ENCODE assay signal across 1 mouse cellular context in genomic region chr7:80864831-80865230, GRCm38 (mm10).
TF ChIP-seq lines count a peak whose summit lies in the region.

No protein-coding gene starts in this region.

TF ChIP-seq in MEL, 35 proteins besides CTCF, POLR2A, EP300 and RAD21 (continued from another document):
- TF ChIP-seq SMC3 (IDR thresholded peaks at IDR 0.05; ENCODE audit: low read depth, low read length): no peak
- TF ChIP-seq ETS1 (IDR thresholded peaks at IDR 0.05; ENCODE audit: low read depth, low read length): no peak
- no peak for TF ChIP-seq KAT2A (conservative IDR thresholded peaks at IDR 0.05; ENCODE audit: low read depth, low read length)
- TF ChIP-seq TAL1 (IDR thresholded peaks at IDR 0.05; ENCODE audit: low read length): no peak
- TF ChIP-seq GABPA (IDR thresholded peaks at IDR 0.05; ENCODE audit: low read depth, low read length): no peak
- TF ChIP-seq USF2 (IDR thresholded peaks at IDR 0.05; ENCODE audit: borderline replicate concordance in 1 of 2, insufficient read depth in 1 of 2, low read depth in 1 of 2, low read length in 2 of 2): no peak
- no peak for TF ChIP-seq USF1 (IDR thresholded peaks at IDR 0.05; ENCODE audit: low read depth, low read length)
- no peak for TF ChIP-seq NELFE (IDR thresholded peaks at IDR 0.05; ENCODE audit: low read depth, low read length)
- peak; percentile 27; the same call in 1 of the 2 replicates for TF ChIP-seq MAZ (IDR thresholded peaks at IDR 0.05; ENCODE audit: low read depth, low read length)
- TF ChIP-seq NRF1 (IDR thresholded peaks at IDR 0.05; ENCODE audit: insufficient read depth, low read depth, low read length, poor library complexity, severe bottlenecking): no peak
- TF ChIP-seq CHD2 (IDR thresholded peaks at IDR 0.05; ENCODE audit: low read length): no peak
- no peak for TF ChIP-seq ZC3H11A (IDR thresholded peaks at IDR 0.05; ENCODE audit: low read depth, low read length)
- TF ChIP-seq UBTF (IDR thresholded peaks at IDR 0.05; ENCODE audit: borderline replicate concordance, insufficient read depth, low read depth, low read length): no peak
- no peak for TF ChIP-seq ZMIZ1 (IDR thresholded peaks at IDR 0.05; ENCODE audit: low read depth, low read length)
- no peak for TF ChIP-seq POLR2AphosphoS5 (IDR thresholded peaks at IDR 0.05; ENCODE audit: borderline replicate concordance, low read depth, low read length)
- TF ChIP-seq MAX (IDR thresholded peaks at IDR 0.05; ENCODE audit: low read length): no peak
- no peak for TF ChIP-seq BHLHE40 (IDR thresholded peaks at IDR 0.05; ENCODE audit: borderline replicate concordance, low read depth, low read length)
- TF ChIP-seq GATA1 (IDR thresholded peaks at IDR 0.05; ENCODE audit: low read depth, low read length): no peak
- no peak for TF ChIP-seq MAFK (IDR thresholded peaks at IDR 0.05; ENCODE audit: borderline replicate concordance, low read depth, low read length)
- no peak for TF ChIP-seq ZNF384 (IDR thresholded peaks at IDR 0.05; ENCODE audit: low read depth, low read length)
